Mouse (Mus musculus) cerebellum, adult 2 months (tissue): ENCODE measurements around the gene Nrf1.

Experiments used
- CTCF ChIP-seq: fragments of 200-500 bp; IDR thresholded peaks from 2 replicates; pipeline ENCODE4 v1.5.1; 2011; ENCODE audit warnings: low read depth, mild to moderate bottlenecking, control low read depth, low read length, moderate library complexity, borderline replicate concordance; ENCODE audit not compliant: insufficient read depth
- POLR2A ChIP-seq: fragments of 200-500 bp; IDR thresholded peaks from 2 replicates; pipeline ENCODE4 v1.6.1; 2011; ENCODE audit warnings: low read length, control low read depth, borderline replicate concordance; ENCODE audit not compliant: insufficient read depth

GRCm38 (mm10) chr6:30083307-30083706 lies 35.5 kb downstream of the Nrf1 start:
- no peak for TF ChIP-seq CTCF
- TF ChIP-seq POLR2A = no peak
